ENCODE assay signal across 8 mouse cellular contexts in the genomic region with DNA sequence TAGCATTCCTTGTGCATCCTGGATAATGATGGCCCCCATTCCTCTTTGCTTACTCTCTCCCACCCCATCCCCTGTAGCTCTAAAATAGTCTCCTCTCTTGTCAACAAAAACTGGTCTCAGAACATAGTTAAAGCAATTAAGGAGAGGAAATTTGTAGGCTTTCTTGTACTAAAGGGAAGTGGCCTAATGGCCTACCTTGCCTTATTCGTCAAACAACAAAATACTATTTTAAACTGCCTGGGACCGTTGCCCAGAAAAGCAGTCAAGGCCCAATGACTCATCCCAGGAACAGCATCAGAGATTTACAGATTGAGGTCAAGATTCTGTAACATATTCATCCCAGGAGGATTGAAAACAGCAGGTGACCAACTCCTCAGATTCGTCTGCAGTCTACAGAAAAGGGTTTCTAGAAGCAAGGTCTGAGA.
A peak's percentile ranks its signal among the peaks of the same experiment; 100 is the strongest.
DNase-seq lines count a peak whose midpoint lies in the region.

No protein-coding gene starts in this region.

- DNase-seq in 3134 (ENCODE audit: extremely low read depth, insufficient read length, low spot score) = peak; percentile 53
- DNase-seq in Muller cell, postnatal 12 days (ENCODE audit: inconsistent ontology term) = peak; percentile 78
- DNase-seq in cerebellum, postnatal 25 days = peak; percentile 42 to 77
- DNase-seq in kidney, adult 18-20 months = peak; percentile 25
- peak; percentile 77 for DNase-seq in skeletal muscle tissue, adult 2 months (ENCODE audit: low read depth, low spot score)
- DNase-seq in frontal cortex, postnatal 25 days (ENCODE audit: low spot score in 2 of 2) = no peak
- DNase-seq in thymus, postnatal 36 days = no peak
- DNase-seq in embryo, embryonic 9.5 days (ENCODE audit: extremely low spot score) = no peak

Comparison
In these comparisons a context has a peak if more than half of its experiments do, and no peak if none do; other contexts are left out.
1. DNase-seq: peak in 3134 (single experiment), Muller cell, postnatal 12 days (single experiment), cerebellum, postnatal 25 days (2 of 2), kidney, adult 18-20 months (single experiment) and skeletal muscle tissue, adult 2 months (single experiment); none in frontal cortex, postnatal 25 days (0 of 2), thymus, postnatal 36 days (0 of 2) and embryo, embryonic 9.5 days (single experiment).